Mouse (Mus musculus) G1E-ER4 (cell line): ENCODE results near the gene Hpse. TPM values are rescaled to one million over a fixed set of nuclear protein-coding genes. Genes with fewer than 3 reads are reported as not detected.
A peak's percentile ranks its signal among the peaks of the same experiment; 100 is the strongest.

Experiments used
- GATA1 ChIP-seq: IDR thresholded peaks from one replicate; pipeline ENCODE4 v1.8.0; 2012; ENCODE audit warnings: low read length, inconsistent platforms
- polyA plus RNA-seq: library from polyadenylated mRNA; stranded (reverse); fragments of >175 nt; gene quantifications from 2 replicates; pipeline ENCODE4 v1.2.3, GENCODE M21; 2012

The Hpse gene
- polyA plus RNA-seq, 1 experiment: not detected

DNA sequence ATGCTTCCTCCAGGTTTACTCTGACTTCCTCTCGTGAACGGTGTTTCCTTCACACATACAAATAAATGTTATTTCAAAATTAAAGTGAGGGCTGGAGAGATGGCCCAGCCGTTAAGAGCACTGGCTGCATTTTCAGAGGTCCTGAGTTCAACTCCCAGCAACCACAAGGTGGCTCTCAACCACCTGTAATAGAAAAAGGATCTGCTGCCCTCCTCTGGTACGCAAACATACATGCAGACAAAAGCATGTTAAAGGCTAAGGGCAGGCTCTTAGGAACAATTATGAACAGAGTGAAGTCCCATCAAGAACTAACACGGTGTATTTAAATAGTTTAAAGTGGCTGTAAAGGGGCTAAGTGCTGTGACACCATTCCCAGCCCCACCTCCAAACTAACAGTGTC is 55.7 kb downstream of the Hpse start:
- TF ChIP-seq GATA1: no peak

- no peak for TF ChIP-seq GATA1
Measured at GRCm38 (mm10) chr5:100663011-100663410, 56.5 kb downstream of the Hpse start.

- TF ChIP-seq GATA1: no peak
Measured at GRCm38 (mm10) chr5:100658460-100658859, 61.1 kb downstream of the Hpse start.

- no peak for TF ChIP-seq GATA1
Measured at GRCm38 (mm10) chr5:100656352-100656751, 63.2 kb downstream of the Hpse start.

DNA sequence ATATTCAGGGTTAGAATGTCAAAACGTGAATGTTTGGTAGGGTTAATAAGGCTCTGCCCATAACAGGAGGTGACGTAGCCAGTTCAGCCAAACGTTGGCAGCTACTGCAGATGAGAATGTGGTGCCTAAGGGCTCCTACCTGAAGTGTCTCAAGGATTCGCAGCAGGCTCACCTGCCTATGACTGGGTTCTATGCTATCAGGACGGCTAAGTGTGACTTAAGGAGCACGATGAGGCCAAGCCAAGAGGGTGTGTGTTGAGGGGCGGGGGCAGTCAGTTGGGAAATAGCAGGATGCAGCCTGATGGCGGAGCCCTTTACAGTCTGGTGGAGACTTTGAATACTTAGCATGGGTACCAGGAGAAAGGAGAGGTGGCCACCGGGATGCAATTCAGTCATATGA is 67.2 kb downstream of the Hpse start:
- no peak for TF ChIP-seq GATA1

- TF ChIP-seq GATA1: no peak
Measured at GRCm38 (mm10) chr5:100651486-100651885, 68.0 kb downstream of the Hpse start.

GRCm38 (mm10) chr5:100650969-100651368 is 68.5 kb downstream of the Hpse start:
- no peak for TF ChIP-seq GATA1

DNA sequence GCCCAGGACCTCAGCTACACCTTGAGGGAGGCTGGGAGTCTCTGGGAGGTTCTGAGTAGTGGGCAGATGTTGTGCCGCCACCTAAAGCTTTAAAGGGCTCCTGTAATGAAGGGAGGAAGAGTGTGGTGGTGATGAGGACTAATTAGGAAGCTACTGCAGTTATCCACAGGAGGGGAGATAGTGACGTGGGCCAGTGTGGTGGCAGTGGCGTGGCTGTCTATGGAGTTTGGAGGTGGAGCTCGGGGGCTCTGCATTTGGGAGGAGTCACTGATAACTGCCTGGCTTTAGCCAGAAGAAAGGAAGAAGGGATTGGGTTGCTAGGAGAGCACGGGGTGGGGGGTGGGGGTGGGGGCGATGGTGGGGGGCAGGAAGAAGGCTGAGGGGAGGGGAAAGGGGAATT is 71.0 kb downstream of the Hpse start:
- no peak for TF ChIP-seq GATA1

GRCm38 (mm10) chr5:100648046-100648445 is 71.5 kb downstream of the Hpse start:
- TF ChIP-seq GATA1: peak; percentile 23

DNA sequence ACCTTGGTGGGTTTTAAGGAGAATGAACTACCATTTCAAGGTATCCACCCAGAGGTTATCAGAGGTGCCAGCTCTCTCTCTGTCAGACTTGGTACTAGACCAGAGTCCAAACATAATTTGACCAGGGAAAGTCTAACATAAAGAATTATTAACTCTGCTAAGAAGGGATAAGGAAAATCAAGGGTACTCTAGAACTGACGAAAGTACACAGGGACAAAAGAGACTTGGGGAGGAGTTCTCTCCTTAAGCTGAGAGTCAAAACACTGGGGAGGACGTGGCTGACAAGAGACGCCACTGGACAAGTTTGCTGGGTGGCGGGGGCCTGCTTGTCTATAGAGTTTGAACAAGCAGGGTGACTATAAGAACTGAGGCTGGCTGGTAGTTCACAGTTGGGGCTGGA is 73.0 kb downstream of the Hpse start:
- TF ChIP-seq GATA1: no peak

DNA sequence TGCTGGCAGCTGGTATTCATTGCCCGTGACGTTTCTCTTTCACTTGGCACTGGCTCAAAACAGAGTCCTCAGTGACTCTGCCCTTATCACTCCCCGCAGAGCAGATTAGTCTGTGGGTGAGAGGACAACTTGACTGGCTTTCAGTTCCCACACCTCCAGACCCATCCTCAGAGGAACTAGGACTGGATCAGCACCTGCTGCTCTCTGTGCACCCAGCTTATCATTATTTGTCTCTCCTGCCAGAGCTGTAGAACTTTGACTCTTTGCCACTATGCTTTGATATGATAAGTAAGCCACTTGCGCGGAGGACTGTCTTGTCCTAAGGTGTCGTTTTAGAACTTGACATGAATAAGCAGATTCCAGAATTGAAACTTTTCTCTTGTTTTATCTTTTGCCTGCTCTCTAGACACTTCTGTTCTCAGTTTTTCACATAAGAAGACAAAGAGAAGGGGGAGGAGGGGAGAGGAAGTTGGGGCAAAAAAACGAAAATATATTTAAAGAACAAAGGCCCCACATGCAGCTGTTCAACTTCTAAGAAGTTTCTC is 75.5 kb downstream of the Hpse start:
- TF ChIP-seq GATA1: peak; percentile 94

DNA sequence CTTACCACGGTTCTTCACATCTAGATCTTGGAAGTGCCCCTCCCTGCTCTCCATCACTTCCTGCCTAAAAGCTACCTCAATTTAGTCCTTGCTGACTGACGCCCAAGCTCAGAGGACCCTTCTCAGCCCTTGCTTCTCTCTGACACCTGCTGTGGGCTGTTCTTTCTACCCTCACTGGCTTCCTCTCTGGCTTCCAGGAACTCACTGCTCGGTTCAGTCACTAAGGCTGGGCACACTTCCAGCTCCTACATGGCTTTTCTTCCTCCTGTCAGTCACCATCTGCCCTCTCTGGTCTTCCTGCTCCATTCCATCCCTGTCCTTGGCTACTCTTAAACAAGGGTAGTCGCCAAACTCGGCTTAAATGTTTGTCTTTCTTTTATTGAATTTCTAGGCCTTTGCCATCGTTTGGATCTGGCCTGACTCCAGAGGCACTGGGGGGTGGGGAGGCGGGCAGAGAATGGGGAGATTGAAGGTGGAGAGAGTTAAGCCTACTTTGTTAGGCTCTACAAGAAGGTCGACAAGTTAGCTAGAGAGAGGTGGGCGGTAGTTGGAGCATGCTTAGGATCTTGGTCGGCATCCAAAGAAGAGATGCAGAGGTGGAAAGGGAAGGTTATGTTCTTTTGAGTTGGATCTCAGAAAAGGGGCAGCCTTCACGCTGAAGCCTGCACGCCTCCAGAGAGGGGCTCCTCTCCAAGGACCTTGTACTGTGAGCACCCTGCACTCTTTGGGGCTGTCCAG is 76.1 kb downstream of the Hpse start:
- TF ChIP-seq GATA1: no peak

- no peak for TF ChIP-seq GATA1
Measured at GRCm38 (mm10) chr5:100642316-100642715, 77.2 kb downstream of the Hpse start.

- peak; percentile 90 for TF ChIP-seq GATA1
Measured at GRCm38 (mm10) chr5:100638483-100638882, 81.0 kb downstream of the Hpse start.

GRCm38 (mm10) chr5:100636794-100637544 is 82.5 kb downstream of the Hpse start:
- no peak for TF ChIP-seq GATA1

- peak; percentile 25 for TF ChIP-seq GATA1
Measured at GRCm38 (mm10) chr5:100635908-100636307, 83.6 kb downstream of the Hpse start.
